Mouse (Mus musculus) midbrain, embryonic 12.5 days (tissue): ENCODE measurements around the gene Wfdc10. TPM values are rescaled to one million over a fixed set of nuclear protein-coding genes. Genes with fewer than 3 reads are reported as not detected.
"Not testable (repeated sequence)": the region's sequence is repeated elsewhere in the genome, so short reads cannot be mapped to it uniquely, and the experiment has no call there.

Source experiments
- ATAC-seq: fragments of 200-750 bp; cut with Nextera tagmentation; 2 replicates; pipeline ENCODE4 v1.8.0; 2017; ENCODE audit warnings: low read depth, moderate TSS enrichment, moderate library complexity; ENCODE audit not compliant: low FRiP score
- H3K27ac ChIP-seq: fragments of 300-500 bp; sonication (generic); replicated peaks from 2 replicates; pipeline ENCODE4 v1.5.1; 2016; ENCODE audit warnings: mild to moderate bottlenecking
- H3K27me3 ChIP-seq: fragments of 300-500 bp; sonication (generic); 2 replicates; pipeline ENCODE4 v1.6.1; 2016; ENCODE audit warnings: mild to moderate bottlenecking
- H3K36me3 ChIP-seq: fragments of 300-500 bp; sonication (generic); 2 replicates; pipeline ENCODE4 v1.6.1; 2016
- H3K4me1 ChIP-seq: fragments of 300-500 bp; sonication (generic); 2 replicates; pipeline ENCODE4 v1.6.1; 2016
- H3K4me2 ChIP-seq: fragments of 300-500 bp; sonication (generic); replicated peaks from 2 replicates; pipeline ENCODE4 v1.6.1; 2016; ENCODE audit warnings: mild to moderate bottlenecking, moderate library complexity
- H3K4me3 ChIP-seq: fragments of 300-500 bp; sonication (generic); 2 replicates; pipeline ENCODE4 v1.5.1; 2016; ENCODE audit warnings: mild to moderate bottlenecking
- H3K9ac ChIP-seq: fragments of 300-500 bp; sonication (generic); replicated peaks from 2 replicates; pipeline ENCODE4 v1.6.1; 2016; ENCODE audit warnings: mild to moderate bottlenecking, moderate library complexity
- H3K9me3 ChIP-seq: fragments of 300-500 bp; sonication (generic); 2 replicates; pipeline ENCODE4 v1.6.1; 2016; ENCODE audit warnings: mild to moderate bottlenecking
- WGBS: fragments of 180-500 bp; shearing (Covaris S2); methylation state at CpG from one replicate; pipeline ENCODE4 v1.1.7; 2016; 5-methylcytosine and 5-hydroxymethylcytosine counted together
- polyA plus RNA-seq: library from polyadenylated mRNA; unstranded; fragments of >200 nt; fragmentation: Nextera tagmentation; extraction: Ambion mirVana; gene quantifications from 2 replicates; pipeline ENCODE4 v1.2.1, GENCODE M21; 2016

Wfdc10 gene
- polyA plus RNA-seq: not detected in 2 replicates

GRCm38 (mm10) chr2:164655858-164656257 lies at the start of gene Wfdc10:
Gene Wfdc10, plus strand, starts transcription at chr2:164656046.
- H3K9me3 ChIP-seq: no peaks in the 10 kb centered on the region
- no peak for ATAC-seq
- H3K4me2 ChIP-seq: no peak within 1 kb of the TSS
- no peak within 1 kb of the TSS for H3K4me3 ChIP-seq
- H3K27me3 ChIP-seq: no peaks in the 10 kb centered on the region
- H3K9ac ChIP-seq: no peak within 1 kb of the TSS
- no peaks in the 10 kb centered on the region for H3K4me1 ChIP-seq
- 17% methylated on average over 11 of the region's 11 CpGs for WGBS
- H3K27ac ChIP-seq: no peak within 1 kb of the TSS
- no peaks in the 10 kb centered on the region for H3K36me3 ChIP-seq

- no peaks in the 10 kb centered on the region; the same call in 1 of the 2 replicates for H3K27me3 ChIP-seq
- no peak for ATAC-seq
- no peaks in the 10 kb centered on the region for H3K36me3 ChIP-seq
- no peaks in the 10 kb centered on the region for H3K4me1 ChIP-seq
- no peaks in the 10 kb centered on the region for H3K9me3 ChIP-seq
- H3K27ac ChIP-seq: no peak overlapping the region
- no peak overlapping the region for H3K4me3 ChIP-seq
- H3K4me2 ChIP-seq: no peak overlapping the region
- 83% methylated on average over 6 of the region's 6 CpGs for WGBS
- H3K9ac ChIP-seq: no peak overlapping the region
Measured at GRCm38 (mm10) chr2:164608781-164609180, 47.1 kb upstream of the Wfdc10 start.

- WGBS: 69% methylated on average over 8 of the region's 8 CpGs
- H3K9ac ChIP-seq, ATAC-seq, H3K27me3 ChIP-seq, H3K9me3 ChIP-seq, H3K4me1 ChIP-seq, H3K27ac ChIP-seq, H3K4me3 ChIP-seq, H3K36me3 ChIP-seq, H3K4me2 ChIP-seq: not testable (repeated sequence)
Measured at GRCm38 (mm10) chr2:164613471-164613870, 42.4 kb upstream of the Wfdc10 start, which contains the start of the genes Wfdc6b and Wfdc8. Gene Wfdc6b, plus strand, starts transcription at chr2:164613522. Gene Wfdc8, minus strand, starts transcription at chr2:164613626.

GRCm38 (mm10) chr2:164615386-164615785 lies 40.5 kb upstream of the Wfdc10 start:
- H3K4me3 ChIP-seq: no peak overlapping the region
- H3K4me1 ChIP-seq: no peaks in the 10 kb centered on the region
- no peak for ATAC-seq
- H3K9me3 ChIP-seq: no peaks in the 10 kb centered on the region
- H3K36me3 ChIP-seq: no peaks in the 10 kb centered on the region
- H3K4me2 ChIP-seq: no peak overlapping the region
- no peak overlapping the region for H3K9ac ChIP-seq
- WGBS: 95% methylated on average over 3 of the region's 3 CpGs
- no peak overlapping the region for H3K27ac ChIP-seq
- no peaks in the 10 kb centered on the region for H3K27me3 ChIP-seq

GRCm38 (mm10) chr2:164619050-164619449 lies 36.8 kb upstream of the Wfdc10 start:
- Histone ChIP-seq H3K9me3 (no peaks in the 10 kb centered on the region), H3K4me3 (no peak overlapping the region), H3K4me1 (no peaks in the 10 kb centered on the region), H3K4me2 (no peak overlapping the region), H3K27me3 (no peaks in the 10 kb centered on the region), H3K36me3 (no peaks in the 10 kb centered on the region), H3K9ac (no peak overlapping the region), H3K27ac (no peak overlapping the region)
- 87% methylated on average over 5 of the region's 5 CpGs for WGBS
- ATAC-seq: no peak

- Histone ChIP-seq H3K9ac (no peak overlapping the region), H3K4me2 (no peak overlapping the region), H3K4me1 (no peaks in the 10 kb centered on the region), H3K27ac (no peak overlapping the region), H3K4me3 (no peak overlapping the region), H3K36me3 (no peaks in the 10 kb centered on the region), H3K27me3 (no peaks in the 10 kb centered on the region), H3K9me3 (no peaks in the 10 kb centered on the region)
- WGBS: 87% methylated on average over 4 of the region's 4 CpGs
- no peak for ATAC-seq
Measured at GRCm38 (mm10) chr2:164621775-164622174, 34.1 kb upstream of the Wfdc10 start.

GRCm38 (mm10) chr2:164635266-164635665 lies 20.6 kb upstream of the Wfdc10 start:
- Histone ChIP-seq H3K4me1 (no peaks in the 10 kb centered on the region), H3K4me3 (no peak overlapping the region), H3K36me3 (no peaks in the 10 kb centered on the region), H3K27ac (no peak overlapping the region), H3K9me3 (no peaks in the 10 kb centered on the region), H3K27me3 (no peaks in the 10 kb centered on the region), H3K9ac (no peak overlapping the region), H3K4me2 (no peak overlapping the region)
- WGBS: 87% methylated on average over 9 of the region's 9 CpGs
- ATAC-seq: no peak

- H3K4me1 ChIP-seq: no peaks in the 10 kb centered on the region
- H3K4me3 ChIP-seq: no peak within 1 kb of the TSS
- no peaks in the 10 kb centered on the region for H3K36me3 ChIP-seq
- H3K27me3 ChIP-seq: no peaks in the 10 kb centered on the region
- H3K9me3 ChIP-seq: no peaks in the 10 kb centered on the region
- H3K9ac ChIP-seq: no peak within 1 kb of the TSS
- 82% methylated on average over 3 of the region's 3 CpGs for WGBS
- H3K27ac ChIP-seq: no peak within 1 kb of the TSS
- ATAC-seq: no peak
- H3K4me2 ChIP-seq: no peak within 1 kb of the TSS
Measured at GRCm38 (mm10) chr2:164638696-164639095, 17.1 kb upstream of the Wfdc10 start, which contains the start of gene Wfdc16. Gene Wfdc16, minus strand, starts transcription at chr2:164638796.

- 66% methylated on average over 7 of the region's 7 CpGs for WGBS
- Histone ChIP-seq H3K36me3 (no peaks in the 10 kb centered on the region), H3K4me1 (no peaks in the 10 kb centered on the region), H3K27ac (no peak overlapping the region), H3K4me3 (no peak overlapping the region), H3K4me2 (no peak overlapping the region), H3K27me3 (no peaks in the 10 kb centered on the region), H3K9me3 (0 out of 2 replicates have a peak, but pooled peaks cover 3% of the 10 kb centered on the region), H3K9ac (no peak overlapping the region)
- no peak for ATAC-seq
Measured at GRCm38 (mm10) chr2:164641129-164641528, 14.7 kb upstream of the Wfdc10 start.

- H3K9me3 ChIP-seq: 0 out of 2 replicates have a peak, but pooled peaks cover 3% of the 10 kb centered on the region
- 80% methylated on average over 13 of the region's 13 CpGs for whole genome bisulfite sequencing
- no peaks in the 10 kb centered on the region for H3K27me3 ChIP-seq
- H3K4me1 ChIP-seq: no peaks in the 10 kb centered on the region
- H3K4me3 ChIP-seq: no peak overlapping the region
- no peaks in the 10 kb centered on the region for H3K36me3 ChIP-seq
- no peak overlapping the region for H3K9ac ChIP-seq
- no peak overlapping the region for H3K27ac ChIP-seq
- H3K4me2 ChIP-seq: no peak overlapping the region
- ATAC-seq: no peak
Measured at GRCm38 (mm10) chr2:164641881-164642673, 13.8 kb upstream of the Wfdc10 start.

GRCm38 (mm10) chr2:164656483-164656882 lies 637 bp downstream of the Wfdc10 start, which contains the start of gene Wfdc9:
Gene Wfdc9, minus strand, starts transcription at chr2:164656583.
- no peak within 1 kb of the TSS for H3K4me3 ChIP-seq
- no peak within 1 kb of the TSS for H3K9ac ChIP-seq
- no peaks in the 10 kb centered on the region for H3K4me1 ChIP-seq
- H3K4me2 ChIP-seq: no peak within 1 kb of the TSS
- WGBS: 87% methylated on average over 9 of the region's 9 CpGs
- H3K36me3 ChIP-seq: no peaks in the 10 kb centered on the region
- no peaks in the 10 kb centered on the region for H3K9me3 ChIP-seq
- no peak within 1 kb of the TSS for H3K27ac ChIP-seq
- H3K27me3 ChIP-seq: no peaks in the 10 kb centered on the region
- ATAC-seq: no peak

- Histone ChIP-seq H3K4me1 (no peaks in the 10 kb centered on the region), H3K4me2 (no peak overlapping the region), H3K27me3 (no peaks in the 10 kb centered on the region), H3K4me3 (no peak overlapping the region), H3K9ac (no peak overlapping the region), H3K9me3 (no peaks in the 10 kb centered on the region), H3K36me3 (no peaks in the 10 kb centered on the region), H3K27ac (no peak overlapping the region)
- no peak for ATAC-seq
- WGBS: 90% methylated on average over 7 of the region's 7 CpGs
Measured at GRCm38 (mm10) chr2:164664851-164665250, 9.0 kb downstream of the Wfdc10 start.
